Mouse (Mus musculus): ENCODE data around the gene Traf5. TPM values are rescaled to one million over a fixed set of nuclear protein-coding genes. Genes with fewer than 3 reads are reported as not detected.

Gene Traf5
- polyA plus RNA-seq, 1 experiment from 2014 or later, result 6.5 TPM

DNA sequence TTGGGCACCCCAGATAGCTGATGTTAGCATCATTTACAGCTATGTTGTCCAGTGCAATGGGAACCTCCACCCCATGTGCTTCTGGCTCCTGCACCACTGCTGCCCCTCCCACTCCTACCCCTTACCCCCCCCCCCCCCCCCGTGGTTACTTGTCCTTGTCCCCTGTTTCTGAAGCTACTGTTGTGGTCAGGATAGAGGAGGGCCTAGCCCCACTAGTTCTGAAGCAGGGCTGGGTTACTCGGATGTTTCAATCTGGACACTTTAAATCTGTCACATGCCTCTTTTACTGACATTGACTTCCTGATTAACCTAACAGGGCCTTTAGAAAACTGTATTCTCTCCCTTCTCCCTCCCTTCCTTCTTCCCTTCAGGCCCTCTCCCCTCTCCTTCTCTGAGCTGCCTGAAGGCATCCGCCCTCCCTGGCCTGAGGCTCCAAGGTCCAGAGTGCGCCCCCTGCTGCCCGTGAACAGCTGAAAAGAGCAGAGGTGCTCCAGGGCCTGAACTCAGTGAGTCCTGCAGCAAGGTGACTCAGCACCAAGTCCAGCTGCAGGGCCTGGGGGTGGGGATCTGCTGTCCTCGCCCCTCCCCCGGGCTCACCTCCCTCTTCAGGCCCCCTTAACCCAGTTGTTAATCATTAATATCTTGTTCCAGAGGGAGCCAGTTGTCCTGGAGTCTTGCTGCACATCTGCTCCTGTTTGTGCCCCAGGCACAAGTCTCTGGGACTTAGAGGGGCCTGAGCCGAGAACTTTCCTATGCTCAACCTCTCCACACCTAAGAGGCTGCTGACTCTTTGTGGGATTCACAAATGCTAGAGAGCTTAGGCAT is 128.2 kb downstream of the Traf5 start:
- Histone ChIP-seq H3K4me2 (ENCODE audit: low read depth, severe bottlenecking) (no peak overlapping the region), H3K9me3 (ENCODE audit: control insufficient read depth, low read length) (no peaks in the 10 kb centered on the region), H3K4me1 (ENCODE audit: control insufficient read depth, insufficient read depth, low read length) (no peaks in the 10 kb centered on the region), H3K9ac (ENCODE audit: low read length) (no peak overlapping the region), H3K27me3 (ENCODE audit: control insufficient read depth, insufficient read depth, low read length) (no peaks in the 10 kb centered on the region), H3K27ac (replicated peaks; ENCODE audit: low read depth, low read length) (no peak overlapping the region), H3K36me3 (ENCODE audit: control insufficient read depth, insufficient read depth, low read length) (no peaks in the 10 kb centered on the region), H3K4me3 (ENCODE audit: low read depth, low read length) (no peak overlapping the region)
- ATAC-seq (ENCODE audit: insufficient number of reproducible peaks, low FRiP score, low TSS enrichment, low read depth), result peak; percentile 70; the same call in 1 of the 2 replicates
- 22% methylated on average over 8 of the region's 8 CpGs for WGBS
- DNase-seq (ENCODE audit: low spot score), result peak; percentile 88

DNA sequence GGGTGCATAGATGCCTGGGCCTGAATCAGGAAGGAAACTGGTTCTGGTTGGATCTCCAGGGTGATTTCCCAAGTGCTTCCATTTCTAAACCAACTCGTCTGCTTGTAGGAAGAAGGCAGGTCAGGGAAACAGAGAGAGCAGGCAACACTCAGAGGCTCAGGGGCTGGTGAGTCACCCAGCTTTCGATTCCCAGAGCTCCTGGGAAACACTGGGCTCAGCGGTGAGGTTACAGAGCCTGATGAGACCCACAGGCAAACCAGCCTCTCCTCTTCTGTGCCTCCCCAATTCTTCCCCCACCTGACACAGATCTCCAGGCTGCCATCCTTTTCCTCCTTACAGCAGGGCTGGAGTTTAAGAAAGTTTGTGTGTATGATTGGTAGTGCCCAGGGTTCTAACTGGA is 128.9 kb downstream of the Traf5 start:
- no peak overlapping the region for H3K4me3 ChIP-seq (ENCODE audit: low read depth, low read length)
- no peaks in the 10 kb centered on the region for H3K4me1 ChIP-seq (ENCODE audit: control insufficient read depth, insufficient read depth, low read length)
- H3K36me3 ChIP-seq (ENCODE audit: control insufficient read depth, insufficient read depth, low read length), result no peaks in the 10 kb centered on the region
- ATAC-seq (ENCODE audit: insufficient number of reproducible peaks, low FRiP score, low TSS enrichment, low read depth), result no peak
- WGBS, result 92% methylated on average over 3 of the region's 3 CpGs
- H3K9ac ChIP-seq (ENCODE audit: low read length), result no peak overlapping the region
- no peaks in the 10 kb centered on the region for H3K9me3 ChIP-seq (ENCODE audit: control insufficient read depth, low read length)
- DNase-seq (ENCODE audit: low spot score), result no peak
- H3K4me2 ChIP-seq (ENCODE audit: low read depth, severe bottlenecking), result no peak overlapping the region
- H3K27ac ChIP-seq (replicated peaks; ENCODE audit: low read depth, low read length), result no peak overlapping the region
- no peaks in the 10 kb centered on the region for H3K27me3 ChIP-seq (ENCODE audit: control insufficient read depth, insufficient read depth, low read length)

DNA sequence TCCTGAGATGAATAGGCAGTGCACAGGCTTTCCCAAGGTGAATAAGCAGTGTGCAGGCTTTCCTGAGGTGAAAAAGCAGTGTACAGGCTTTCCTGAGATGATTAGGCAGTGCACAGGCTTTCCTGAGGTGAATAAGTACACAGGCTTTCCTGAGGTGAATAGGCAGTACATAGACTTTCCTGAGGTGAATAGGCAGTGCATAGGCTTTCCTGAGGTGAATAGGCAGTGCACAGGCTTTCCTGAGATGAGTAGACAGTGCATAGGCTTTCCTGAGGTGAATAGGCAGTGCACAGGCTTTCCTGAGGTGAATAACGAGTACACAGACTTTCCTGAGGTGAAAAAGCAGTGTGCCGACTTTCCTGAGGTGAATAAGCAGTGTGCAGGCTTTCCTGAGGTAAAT is 131.4 kb downstream of the Traf5 start:
- Histone ChIP-seq H3K4me1 (ENCODE audit: control insufficient read depth, insufficient read depth, low read length) (no peaks in the 10 kb centered on the region), H3K36me3 (ENCODE audit: control insufficient read depth, insufficient read depth, low read length) (no peaks in the 10 kb centered on the region), H3K27ac (replicated peaks; ENCODE audit: low read depth, low read length) (no peak overlapping the region), H3K4me3 (ENCODE audit: low read depth, low read length) (no peak overlapping the region), H3K9me3 (ENCODE audit: control insufficient read depth, low read length) (no peaks in the 10 kb centered on the region), H3K27me3 (ENCODE audit: control insufficient read depth, insufficient read depth, low read length) (no peaks in the 10 kb centered on the region), H3K4me2 (ENCODE audit: low read depth, severe bottlenecking) (no peak overlapping the region), H3K9ac (ENCODE audit: low read length) (no peak overlapping the region)
- WGBS, result 73% methylated on average over 2 of the region's 2 CpGs
- DNase-seq (ENCODE audit: low spot score), result no peak
- no peak for ATAC-seq (ENCODE audit: insufficient number of reproducible peaks, low FRiP score, low TSS enrichment, low read depth)

DNA sequence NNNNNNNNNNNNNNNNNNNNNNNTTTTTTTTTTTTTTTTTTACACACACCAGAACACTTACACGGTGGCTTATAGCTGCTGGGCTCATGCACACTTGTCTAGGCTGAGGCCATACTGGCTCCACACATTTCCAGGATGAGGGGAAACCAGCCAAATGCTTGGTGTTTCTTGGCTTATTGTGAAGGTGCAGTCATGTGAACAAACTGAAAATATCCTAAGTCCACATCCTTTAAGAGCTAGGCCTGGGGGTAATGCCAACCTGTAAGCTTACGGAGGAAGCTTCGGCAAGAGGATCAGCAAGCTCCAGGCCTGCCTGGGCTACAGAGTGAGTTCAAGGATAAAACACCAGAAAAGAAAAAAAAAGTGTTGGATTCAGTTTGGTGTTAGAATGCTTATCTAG is 135.0 kb downstream of the Traf5 start:
- 93% methylated on average over 3 of the region's 3 CpGs for WGBS
- Histone ChIP-seq H3K4me3 (ENCODE audit: low read depth, low read length) (no peak overlapping the region), H3K9ac (ENCODE audit: low read length) (no peak overlapping the region)

DNA sequence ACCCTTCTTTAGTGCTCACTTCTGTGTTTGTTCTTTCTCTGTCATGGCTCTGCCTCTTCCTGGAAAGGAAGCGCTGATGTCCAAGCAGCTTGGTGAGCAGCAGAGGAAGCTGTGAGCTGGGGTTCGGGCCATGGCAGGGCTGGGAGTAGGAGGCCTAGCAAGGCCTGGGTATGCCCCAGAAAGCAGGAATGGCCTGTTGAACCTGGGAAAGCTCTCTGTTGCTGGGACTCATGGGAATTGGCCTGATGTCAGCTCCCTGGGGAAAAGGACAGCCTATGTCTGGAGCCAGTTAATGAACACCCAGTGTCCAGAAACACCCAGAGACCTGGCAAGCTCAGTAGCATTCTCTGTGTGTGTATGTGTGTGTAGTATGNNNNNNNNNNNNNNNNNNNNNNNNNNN is 135.5 kb downstream of the Traf5 start:
- no peak overlapping the region for H3K4me2 ChIP-seq (ENCODE audit: low read depth, severe bottlenecking)
- H3K27ac ChIP-seq (replicated peaks; ENCODE audit: low read depth, low read length), result no peak overlapping the region
- no peaks in the 10 kb centered on the region for H3K4me1 ChIP-seq (ENCODE audit: control insufficient read depth, insufficient read depth, low read length)
- H3K9me3 ChIP-seq (ENCODE audit: control insufficient read depth, low read length), result no peaks in the 10 kb centered on the region
- no peak overlapping the region for H3K9ac ChIP-seq (ENCODE audit: low read length)
- no peak overlapping the region for H3K4me3 ChIP-seq (ENCODE audit: low read depth, low read length)
- no peaks in the 10 kb centered on the region for H3K36me3 ChIP-seq (ENCODE audit: control insufficient read depth, insufficient read depth, low read length)
- ATAC-seq (ENCODE audit: insufficient number of reproducible peaks, low FRiP score, low TSS enrichment, low read depth), result no peak
- H3K27me3 ChIP-seq (ENCODE audit: control insufficient read depth, insufficient read depth, low read length), result no peaks in the 10 kb centered on the region
- WGBS, result 86% methylated on average over 2 of the region's 2 CpGs
- DNase-seq (ENCODE audit: low spot score), result no peak

More for the DNA sequence above, 135.0 kb downstream of the Traf5 start:
- Histone ChIP-seq H3K36me3 (ENCODE audit: control insufficient read depth, insufficient read depth, low read length) (no peaks in the 10 kb centered on the region), H3K4me2 (ENCODE audit: low read depth, severe bottlenecking) (no peak overlapping the region), H3K4me1 (ENCODE audit: control insufficient read depth, insufficient read depth, low read length) (no peaks in the 10 kb centered on the region), H3K27ac (replicated peaks; ENCODE audit: low read depth, low read length) (no peak overlapping the region), H3K27me3 (ENCODE audit: control insufficient read depth, insufficient read depth, low read length) (no peaks in the 10 kb centered on the region), H3K9me3 (ENCODE audit: control insufficient read depth, low read length) (no peaks in the 10 kb centered on the region)
- DNase-seq (ENCODE audit: low spot score) (no peak), ATAC-seq (ENCODE audit: insufficient number of reproducible peaks, low FRiP score, low TSS enrichment, low read depth) (no peak)

DNA sequence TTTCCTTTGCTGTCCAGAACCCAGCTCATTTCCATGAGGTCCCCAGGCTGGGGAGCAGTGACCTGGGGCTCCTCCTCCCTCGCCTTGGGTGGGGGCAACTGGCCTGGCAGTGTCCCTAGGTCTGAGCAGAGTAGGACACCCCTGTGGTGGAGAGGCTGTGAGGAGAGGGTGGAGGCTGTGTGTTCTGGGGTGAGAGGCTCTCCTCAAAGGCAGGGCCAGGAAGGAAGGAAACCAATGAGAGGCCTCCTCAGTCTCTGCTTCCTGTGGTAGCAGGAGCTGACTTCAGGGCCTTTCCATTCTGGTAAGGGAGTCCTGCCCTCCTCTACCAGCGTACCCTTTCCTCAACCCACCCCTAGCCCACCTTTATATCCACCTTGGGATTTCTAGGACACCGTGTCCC is 136.1 kb downstream of the Traf5 start:
- no peak for DNase-seq (ENCODE audit: low spot score)
- no peak overlapping the region for H3K9ac ChIP-seq (ENCODE audit: low read length)
- H3K27me3 ChIP-seq (ENCODE audit: control insufficient read depth, insufficient read depth, low read length), result no peaks in the 10 kb centered on the region
- H3K4me3 ChIP-seq (ENCODE audit: low read depth, low read length), result no peak overlapping the region
- ATAC-seq (ENCODE audit: insufficient number of reproducible peaks, low FRiP score, low TSS enrichment, low read depth), result peak; percentile 39; the same call in 1 of the 2 replicates
- no peak overlapping the region for H3K4me2 ChIP-seq (ENCODE audit: low read depth, severe bottlenecking)
- 77% methylated on average over 3 of the region's 3 CpGs for WGBS
- no peaks in the 10 kb centered on the region for H3K4me1 ChIP-seq (ENCODE audit: control insufficient read depth, insufficient read depth, low read length)
- H3K9me3 ChIP-seq (ENCODE audit: control insufficient read depth, low read length), result no peaks in the 10 kb centered on the region
- no peaks in the 10 kb centered on the region for H3K36me3 ChIP-seq (ENCODE audit: control insufficient read depth, insufficient read depth, low read length)
- H3K27ac ChIP-seq (replicated peaks; ENCODE audit: low read depth, low read length), result no peak overlapping the region

DNA sequence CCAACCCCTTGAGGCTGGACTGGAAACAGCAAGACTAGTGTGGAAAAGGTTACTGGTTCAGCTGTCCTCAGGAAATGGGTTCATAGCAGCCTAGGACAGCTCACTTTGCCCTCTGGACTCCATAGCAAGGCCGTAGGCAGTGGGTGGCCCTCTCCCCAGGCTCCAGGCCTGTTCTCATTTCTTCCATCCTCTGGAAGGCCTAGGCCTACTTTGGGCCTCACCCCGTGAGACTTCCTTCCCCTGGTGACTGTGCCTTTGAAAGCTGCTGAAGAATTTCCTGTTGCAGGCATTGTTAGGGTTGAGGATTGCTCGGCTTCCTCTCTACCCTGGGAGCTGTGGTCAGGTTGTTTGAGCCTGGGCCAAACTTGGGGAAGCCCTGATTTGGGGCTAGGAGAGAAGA is 137.3 kb downstream of the Traf5 start:
- H3K9me3 ChIP-seq (ENCODE audit: control insufficient read depth, low read length), result no peaks in the 10 kb centered on the region
- no peak overlapping the region for H3K27ac ChIP-seq (replicated peaks; ENCODE audit: low read depth, low read length)
- DNase-seq (ENCODE audit: low spot score) (no peak), ATAC-seq (ENCODE audit: insufficient number of reproducible peaks, low FRiP score, low TSS enrichment, low read depth) (no peak)
- no peak overlapping the region for H3K4me2 ChIP-seq (ENCODE audit: low read depth, severe bottlenecking)
- H3K9ac ChIP-seq (ENCODE audit: low read length), result no peak overlapping the region
- H3K36me3 ChIP-seq (ENCODE audit: control insufficient read depth, insufficient read depth, low read length), result no peaks in the 10 kb centered on the region
- WGBS, result 67% methylated on average over 3 of the region's 3 CpGs
- H3K4me1 ChIP-seq (ENCODE audit: control insufficient read depth, insufficient read depth, low read length), result no peaks in the 10 kb centered on the region
- H3K27me3 ChIP-seq (ENCODE audit: control insufficient read depth, insufficient read depth, low read length), result no peaks in the 10 kb centered on the region
- H3K4me3 ChIP-seq (ENCODE audit: low read depth, low read length), result no peak overlapping the region

DNA sequence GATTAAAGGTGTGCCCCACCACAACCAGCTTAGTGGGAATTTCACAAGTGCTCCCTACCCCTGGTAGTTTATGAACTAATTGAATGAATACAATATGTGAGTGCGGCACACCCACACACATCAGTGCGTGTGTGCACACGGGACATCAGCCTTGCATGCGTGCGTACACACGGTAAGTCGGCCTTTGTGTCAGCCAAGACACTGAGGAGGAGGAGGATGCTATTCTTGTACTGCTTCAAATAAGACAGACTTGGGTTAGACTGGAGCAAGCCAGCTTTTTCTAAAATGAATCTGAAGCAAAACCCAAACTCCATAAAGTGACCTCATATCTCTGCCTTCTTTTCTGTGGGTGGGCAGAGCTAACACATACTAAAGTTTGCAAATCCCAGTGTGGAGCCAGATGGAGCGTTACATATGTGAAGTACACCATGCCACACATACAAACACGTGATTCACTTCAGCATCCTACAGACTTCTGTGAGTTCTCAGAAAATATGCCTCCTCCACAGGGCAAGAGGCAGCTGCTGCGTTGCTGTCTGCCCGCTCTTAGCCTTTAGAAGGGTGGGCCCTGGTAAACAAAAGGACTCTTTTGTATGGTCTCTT is 139.5 kb downstream of the Traf5 start:
- WGBS, result 94% methylated on average over 11 of the region's 11 CpGs
- Histone ChIP-seq H3K4me1 (ENCODE audit: control insufficient read depth, insufficient read depth, low read length) (no peaks in the 10 kb centered on the region), H3K4me2 (ENCODE audit: low read depth, severe bottlenecking) (no peak overlapping the region), H3K4me3 (ENCODE audit: low read depth, low read length) (no peak overlapping the region), H3K9ac (ENCODE audit: low read length) (no peak overlapping the region), H3K36me3 (ENCODE audit: control insufficient read depth, insufficient read depth, low read length) (no peaks in the 10 kb centered on the region), H3K27me3 (ENCODE audit: control insufficient read depth, insufficient read depth, low read length) (no peaks in the 10 kb centered on the region), H3K9me3 (ENCODE audit: control insufficient read depth, low read length) (no peaks in the 10 kb centered on the region), H3K27ac (replicated peaks; ENCODE audit: low read depth, low read length) (no peak overlapping the region)
- ATAC-seq (ENCODE audit: insufficient number of reproducible peaks, low FRiP score, low TSS enrichment, low read depth), result no peak
- no peak for DNase-seq (ENCODE audit: low spot score)
